Mouse (Mus musculus) gastrocnemius, postnatal 25 days (tissue): Measurements from ENCODE around the gene Vamp8. TPM values are rescaled to one million over a fixed set of nuclear protein-coding genes. Genes with fewer than 3 reads are reported as not detected.

Source experiments
- DNase-seq: peaks from one replicate; pipeline ENCODE4 v3.0.0; 2022
- total RNA-seq, 2 experiments: library from RNA; stranded (reverse); gene quantifications; 1 replicate in 1 of 2; 2 replicates in 1 of 2; pipeline ENCODE4 v1.2.3; 2021

Vamp8 gene
- total RNA-seq, 2 experiments from 2014 or later, result 44.2 to 49.7 TPM

GRCm38 (mm10) chr6:72373184-72373583, 17.3 kb downstream of the Vamp8 start:
- no peak for DNase-seq

GRCm38 (mm10) chr6:72371571-72371970, 18.9 kb downstream of the Vamp8 start:
- no peak for DNase-seq

GRCm38 (mm10) chr6:72371147-72371546, 19.4 kb downstream of the Vamp8 start:
- no peak for DNase-seq

GRCm38 (mm10) chr6:72370091-72370490, 20.4 kb downstream of the Vamp8 start:
- DNase-seq, result no peak

DNA sequence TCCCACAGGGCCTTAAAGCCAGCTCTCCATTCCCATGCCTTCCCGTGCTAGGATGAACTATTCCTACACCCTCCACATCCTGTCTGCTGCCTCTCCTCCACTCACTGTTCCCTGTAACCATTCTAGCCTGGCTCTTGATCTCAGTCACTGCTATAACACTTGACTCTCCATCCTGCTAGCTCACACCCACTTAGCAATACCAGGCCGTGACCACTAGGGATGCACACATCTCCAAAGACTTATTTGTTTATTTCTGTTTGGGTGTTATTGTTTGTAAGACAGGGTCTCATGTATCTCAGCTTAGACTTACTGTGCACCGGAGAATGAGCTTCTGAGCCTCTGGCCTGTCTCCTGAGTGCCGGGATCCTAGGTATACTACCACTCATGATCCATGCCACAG, 20.9 kb downstream of the Vamp8 start:
- DNase-seq, result no peak

- no peak for DNase-seq
These were observed 23.0 kb downstream of the Vamp8 start for GRCm38 (mm10) chr6:72367460-72367974.

DNA sequence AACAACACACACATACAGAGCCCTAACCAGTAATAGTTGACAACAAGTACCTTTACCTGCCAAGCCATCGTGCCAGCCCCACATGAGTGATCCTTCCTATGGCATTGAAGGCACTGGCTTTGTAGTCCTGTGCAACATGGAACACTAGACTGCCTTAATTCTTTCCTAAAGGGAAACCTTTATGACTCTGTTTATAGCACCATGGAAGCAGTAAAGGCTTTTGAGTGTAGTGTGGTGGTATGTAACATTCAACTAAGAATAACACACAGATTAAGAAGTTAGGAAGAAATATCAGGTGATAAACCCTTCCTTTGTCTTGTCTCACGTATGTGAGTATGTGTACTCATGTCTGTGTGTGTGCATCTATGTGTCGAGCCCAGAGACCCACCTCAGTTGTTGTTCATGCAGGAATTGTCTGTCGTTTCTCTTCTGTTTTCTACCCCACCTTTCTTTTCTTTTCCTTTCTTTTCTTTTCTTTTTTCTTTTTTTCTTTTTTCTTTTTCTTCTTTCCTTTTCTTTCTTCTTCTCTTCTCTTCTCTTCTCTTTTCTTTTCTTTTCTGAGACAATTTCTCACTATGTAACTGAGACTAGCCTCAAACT, 23.6 kb downstream of the Vamp8 start, which contains the start of gene Rnf181:
Gene Rnf181 (minus strand): TSS at position 113 of the 600 bp plus-strand sequence.
- no peak for DNase-seq

DNA sequence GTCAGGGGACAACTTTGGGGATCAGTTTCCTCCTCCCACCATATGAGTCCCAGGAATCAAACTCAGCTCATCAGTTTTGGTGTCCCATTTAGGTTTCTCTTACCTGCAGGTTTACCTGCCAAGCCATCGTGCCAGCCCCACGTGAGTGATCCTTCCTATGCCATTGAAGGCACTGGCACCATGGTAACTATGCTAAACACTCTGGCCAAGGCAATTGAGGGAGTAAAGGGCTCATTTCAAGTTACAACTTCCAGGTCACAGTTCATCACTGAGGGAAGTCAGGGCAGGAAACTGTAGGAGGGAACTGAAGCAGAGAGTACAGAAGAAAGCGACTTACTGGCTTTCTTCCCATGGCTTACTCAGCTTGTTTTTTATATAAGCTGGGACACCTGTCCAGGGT, 24.2 kb downstream of the Vamp8 start:
- DNase-seq, result no peak

DNA sequence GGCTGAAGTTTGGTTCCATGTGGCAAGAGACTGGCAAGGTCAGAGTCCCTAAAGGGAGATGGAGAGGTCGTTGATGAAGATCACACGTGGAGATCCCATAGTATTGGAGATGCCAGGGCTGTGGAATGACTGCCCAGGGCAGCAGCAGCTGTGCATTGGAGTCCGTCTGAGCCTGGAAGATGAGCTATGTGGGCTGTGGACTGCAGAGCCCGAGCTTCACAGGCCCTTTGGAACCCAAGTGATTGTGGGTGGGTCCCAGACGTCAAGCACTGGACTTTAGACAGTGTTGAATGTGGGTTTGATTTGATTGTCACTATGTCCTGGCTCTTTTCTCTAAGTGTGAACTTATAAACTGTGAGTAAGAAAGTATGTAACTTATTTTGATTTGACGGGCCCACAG, 25.5 kb downstream of the Vamp8 start:
- no peak for DNase-seq

DNA sequence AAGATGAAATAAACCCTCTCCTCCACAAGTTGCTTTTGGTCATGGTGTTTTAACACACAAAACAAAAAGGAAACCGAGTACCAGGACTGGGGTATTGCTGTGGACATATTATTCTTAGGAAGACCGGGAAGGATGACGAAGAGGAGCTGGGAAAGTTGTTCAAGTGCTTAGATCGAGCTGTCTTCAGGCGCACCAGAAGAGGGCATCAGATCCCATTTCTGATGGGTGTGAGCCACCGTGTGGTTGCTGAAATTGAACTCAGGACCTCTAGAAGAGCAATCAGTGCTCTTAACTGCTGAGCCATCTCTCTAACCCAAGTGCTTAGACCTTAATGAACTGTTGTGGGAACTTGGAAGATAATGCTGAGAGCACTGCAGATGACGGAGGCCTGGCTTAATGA, 26.5 kb downstream of the Vamp8 start:
- DNase-seq, result no peak

DNA sequence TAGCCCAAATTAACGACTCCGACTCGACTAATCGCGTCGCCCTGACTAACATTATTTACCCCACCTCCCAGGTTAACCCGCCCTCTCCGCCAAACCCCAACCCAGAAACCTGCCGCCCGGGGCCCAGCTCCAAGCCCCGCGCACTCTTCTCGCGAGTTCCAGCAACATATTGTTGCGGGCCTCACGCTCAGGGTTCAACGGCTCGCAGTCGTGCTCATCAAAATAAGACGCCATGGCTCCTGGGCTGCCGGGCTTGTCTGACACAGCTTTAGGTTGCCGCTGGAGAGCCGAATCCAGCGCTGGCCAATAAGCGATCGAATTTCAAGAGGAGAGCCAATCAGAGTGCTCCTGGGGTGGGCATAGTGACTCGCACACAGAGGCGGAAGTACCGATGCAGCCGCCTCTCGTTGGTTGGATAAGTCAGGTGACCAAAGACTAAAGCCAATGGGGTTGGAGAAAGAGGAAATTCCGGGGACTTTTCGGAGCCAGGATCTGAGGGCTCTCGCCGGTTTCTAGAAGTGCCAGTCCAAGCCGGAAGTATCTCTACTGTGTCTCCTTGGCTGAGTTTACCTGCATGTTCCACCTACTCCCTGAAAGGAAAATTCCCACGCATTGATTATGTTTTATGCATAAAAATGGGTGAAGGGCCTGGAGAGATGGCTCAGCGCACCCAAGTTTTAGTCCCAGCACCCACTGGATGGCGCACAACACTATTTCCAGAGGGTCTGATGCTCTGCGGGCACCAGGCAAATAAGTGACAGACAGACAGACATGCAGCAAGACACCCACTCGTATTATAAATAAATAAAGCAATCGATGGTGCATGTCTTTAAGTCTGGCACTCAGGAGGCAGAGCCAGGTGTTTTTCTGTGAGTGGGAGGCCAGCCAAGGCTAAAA, 28.1 kb downstream of the Vamp8 start:
- peak; percentile 97 for DNase-seq

GRCm38 (mm10) chr6:72361121-72361551, 29.4 kb downstream of the Vamp8 start:
- DNase-seq, result no peak

DNA sequence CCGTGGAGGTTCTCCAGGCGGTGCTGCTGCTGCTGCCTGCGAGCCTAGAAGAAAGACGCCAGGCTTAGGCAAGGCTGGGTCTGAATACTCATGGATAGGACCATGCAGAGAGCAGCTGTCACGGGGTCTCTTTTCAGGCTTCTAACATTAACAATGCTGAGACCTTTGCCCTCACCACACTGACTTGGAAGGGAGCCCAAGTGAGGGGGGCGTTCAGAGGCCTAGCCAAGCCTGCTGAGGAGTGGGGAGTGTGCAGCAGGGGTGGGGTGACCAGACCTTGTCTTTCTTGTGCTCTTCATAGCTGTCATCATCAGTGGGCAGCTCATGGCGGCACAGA, 29.9 kb downstream of the Vamp8 start:
- DNase-seq, result no peak

DNA sequence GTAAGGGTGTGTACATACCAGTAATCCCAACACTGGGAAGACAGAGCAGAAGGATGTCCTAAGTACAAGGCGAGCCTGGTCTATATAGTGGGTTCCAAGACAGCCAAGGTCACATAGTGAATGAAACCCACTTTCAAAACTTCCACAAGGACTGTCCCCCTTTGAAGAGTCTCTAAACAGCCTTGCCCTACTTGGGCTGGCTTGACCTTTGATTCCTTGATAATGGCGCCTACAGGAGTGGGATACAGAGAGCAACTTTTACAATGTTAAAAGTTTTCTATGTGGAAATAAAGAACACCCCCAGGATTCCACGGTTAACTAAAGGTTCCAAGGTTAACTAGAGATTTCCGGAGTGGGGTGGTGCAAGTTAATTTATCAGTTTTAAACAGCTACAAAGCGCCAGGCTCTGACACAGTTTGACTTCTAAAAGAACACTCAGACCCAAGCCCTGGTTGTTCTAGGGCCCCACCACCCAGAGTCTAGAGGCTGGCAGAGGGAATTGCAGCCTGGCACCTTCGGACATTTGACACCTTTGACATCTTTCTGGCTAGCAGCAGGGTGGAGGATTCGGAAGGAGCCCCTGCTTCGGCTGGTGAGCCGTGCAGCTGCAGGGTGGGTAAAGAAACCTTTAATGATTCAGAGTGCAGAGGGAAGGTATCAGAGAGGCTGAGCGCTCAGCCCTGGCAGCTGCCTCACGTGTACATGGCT, 30.5 kb downstream of the Vamp8 start:
- no peak for DNase-seq

- no peak for DNase-seq
These were observed 31.2 kb downstream of the Vamp8 start for GRCm38 (mm10) chr6:72359343-72359742.

DNA sequence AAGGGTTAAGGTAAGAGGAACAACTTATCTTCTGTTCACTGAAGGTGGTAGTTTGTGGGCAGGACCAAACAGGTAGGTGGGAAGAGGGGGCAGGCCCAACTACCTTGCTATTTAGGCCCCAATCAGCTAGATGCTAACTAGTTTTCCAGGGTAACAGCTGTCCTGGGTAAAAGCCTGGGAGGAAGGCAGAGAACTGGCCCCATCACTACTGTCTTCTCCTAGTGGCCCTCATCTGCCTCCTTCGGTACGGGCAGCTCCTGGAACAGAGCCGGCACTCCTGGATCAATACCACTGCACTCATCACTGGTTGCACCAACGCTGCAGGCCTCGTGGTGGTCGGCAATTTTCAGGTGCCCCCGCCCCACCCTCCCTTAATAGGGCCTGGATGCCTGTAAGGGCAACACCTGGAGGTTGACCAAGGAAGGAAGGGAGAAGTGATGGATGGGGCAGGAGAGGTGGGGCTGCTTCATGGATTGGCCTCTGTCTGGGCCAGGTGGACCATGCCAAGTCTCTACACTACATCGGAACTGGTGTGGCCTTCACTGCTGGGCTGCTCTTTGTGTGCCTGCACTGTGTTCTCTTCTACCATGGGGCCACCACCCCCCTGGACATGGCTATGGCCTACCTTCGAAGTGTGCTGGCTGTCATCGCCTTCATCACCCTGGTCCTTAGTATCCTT, 32.3 kb downstream of the Vamp8 start:
- DNase-seq, result no peak

DNA sequence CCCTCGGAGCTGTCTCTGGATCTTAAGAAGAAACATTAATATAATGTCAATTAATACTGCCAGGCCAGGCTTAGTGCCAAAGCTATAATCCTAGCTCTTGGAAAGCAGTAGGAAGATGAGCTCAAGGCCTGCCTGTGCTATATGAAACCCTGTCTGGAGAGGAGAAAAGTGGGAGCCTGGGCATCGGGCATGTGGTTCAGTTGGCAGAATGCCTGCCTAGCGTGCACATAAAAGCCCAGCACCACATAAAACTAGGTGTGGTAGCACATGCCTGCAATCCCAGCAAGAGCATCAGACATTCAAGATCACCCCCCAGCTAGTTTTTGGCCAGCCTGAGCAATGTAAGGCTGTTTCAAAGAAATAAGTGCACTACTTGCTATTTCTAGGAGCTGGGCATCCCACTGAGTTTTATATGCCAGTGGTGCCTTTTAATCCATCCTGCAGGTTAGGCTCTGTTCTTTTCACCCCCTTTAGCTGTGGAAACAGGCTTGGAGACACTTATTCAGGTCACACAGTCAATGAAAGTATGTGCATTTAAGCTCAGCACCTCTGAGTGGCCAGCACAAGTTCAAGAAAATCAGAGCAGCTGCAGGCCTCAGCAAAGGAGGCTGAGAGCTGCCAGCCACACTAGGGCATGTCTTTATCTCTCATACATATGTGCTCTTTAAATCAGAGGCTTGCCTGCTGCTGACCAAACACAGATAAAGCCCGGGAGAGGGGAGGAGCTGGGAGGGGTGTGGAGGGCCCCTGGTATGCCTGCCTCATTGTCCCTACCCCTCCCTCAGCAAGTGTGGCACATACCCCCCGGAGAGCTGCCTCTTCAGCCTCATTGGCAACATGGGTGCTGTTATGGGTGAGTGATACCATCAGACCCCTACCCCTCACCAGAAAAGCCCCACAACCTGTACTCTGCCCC, 33.1 kb downstream of the Vamp8 start:
- DNase-seq, result no peak

GRCm38 (mm10) chr6:72356001-72356532, 34.4 kb downstream of the Vamp8 start:
- no peak for DNase-seq

DNA sequence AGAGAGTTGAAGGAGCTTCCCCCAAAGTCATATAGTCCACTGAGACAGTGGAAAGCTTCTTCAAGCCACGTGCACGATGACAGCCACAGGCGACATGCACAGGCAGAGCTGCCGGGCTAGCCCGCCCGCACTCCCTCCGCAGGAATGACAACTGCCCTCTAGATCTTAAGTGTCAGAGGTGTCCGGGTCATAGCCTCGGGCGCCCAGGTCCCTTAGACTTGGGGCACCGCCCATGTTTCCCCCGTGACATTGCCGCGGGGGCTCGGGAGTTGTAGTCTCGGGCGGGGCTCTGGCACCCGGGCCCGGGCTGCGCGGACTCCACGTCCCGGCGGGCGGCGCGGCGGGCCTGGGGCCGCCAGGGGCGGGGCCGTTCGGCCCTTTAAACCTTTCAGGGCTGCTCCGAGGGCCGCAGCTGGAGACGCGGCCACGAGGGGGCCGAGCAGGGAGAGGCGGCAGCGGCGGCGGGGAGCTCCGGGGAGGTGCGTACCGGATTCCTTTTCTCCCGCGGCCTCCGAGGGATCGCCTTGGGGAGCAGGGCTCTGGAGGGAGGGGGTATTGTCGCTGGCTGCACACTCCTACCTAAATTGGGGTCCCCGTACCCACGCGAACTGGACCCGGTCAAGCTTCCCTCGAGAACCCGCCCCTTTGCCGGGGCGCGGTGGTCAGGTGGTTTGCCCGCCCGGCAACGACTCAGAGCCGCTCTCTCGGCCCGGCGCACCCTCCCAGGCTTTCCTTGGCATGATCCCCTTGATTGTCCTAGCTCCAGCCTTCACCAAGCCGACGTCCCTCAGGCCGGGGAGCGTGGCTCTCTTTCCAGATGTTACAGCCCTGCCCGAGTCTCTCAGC, 35.2 kb downstream of the Vamp8 start, which contains the start of gene Tmem150a:
Gene Tmem150a (plus strand): TSS at position 382 of the 846 bp plus-strand sequence.
- peak; percentile 93 for DNase-seq

DNA sequence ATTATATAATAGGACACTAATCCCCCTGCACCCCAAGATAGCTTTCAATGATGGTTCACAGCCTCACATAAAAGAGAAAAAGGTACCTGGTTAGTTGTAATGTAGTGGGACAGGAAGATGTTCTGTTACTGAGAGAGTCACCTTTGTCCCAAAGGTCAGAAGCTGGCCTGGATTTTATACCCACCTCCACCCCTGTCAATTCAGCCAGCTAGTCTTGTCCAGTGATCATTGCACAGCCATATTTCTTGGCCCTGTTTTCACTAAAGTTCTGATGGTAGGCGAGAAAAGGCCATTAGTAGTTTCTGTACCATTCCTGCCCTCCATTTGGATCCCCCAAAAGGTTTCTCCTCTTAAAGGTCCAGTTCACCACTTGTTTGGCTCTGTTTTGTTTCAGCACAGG, 36.5 kb downstream of the Vamp8 start:
- DNase-seq, result no peak
